Mouse (Mus musculus) small intestine, adult 2 months (tissue): ENCODE data around the gene Meis2. TPM values are rescaled to one million over a fixed set of nuclear protein-coding genes. Genes with fewer than 3 reads are reported as not detected.

ENCODE experiments used
- H3K27ac ChIP-seq: fragments of 200-500 bp; 2 replicates; pipeline ENCODE4 v1.5.1; 2012; ENCODE audit warnings: low read depth, low read length, control low read depth, inconsistent platforms; ENCODE audit not compliant: insufficient read depth
- H3K27me3 ChIP-seq: fragments of 200-500 bp; 2 replicates; pipeline ENCODE4 v1.6.1; 2012; ENCODE audit warnings: mild to moderate bottlenecking, moderate library complexity, low read length, inconsistent platforms; ENCODE audit not compliant: control insufficient read depth, insufficient read depth
- H3K36me3 ChIP-seq: fragments of 200-500 bp; 2 replicates; pipeline ENCODE4 v1.6.1; 2012; ENCODE audit warnings: mild to moderate bottlenecking, low read length, control low read depth, inconsistent platforms; ENCODE audit not compliant: control insufficient read depth, insufficient read depth
- H3K4me1 ChIP-seq: fragments of 200-500 bp; 2 replicates; pipeline ENCODE4 v1.6.1; 2012; ENCODE audit warnings: low read length, inconsistent platforms, mixed read lengths; ENCODE audit not compliant: control insufficient read depth, insufficient read depth, insufficient read length
- H3K4me3 ChIP-seq: fragments of 200-500 bp; 2 replicates; pipeline ENCODE4 v1.5.1; 2012; ENCODE audit warnings: low read depth, mild to moderate bottlenecking, control low read depth, inconsistent platforms, low read length, moderate library complexity
- CTCF ChIP-seq: fragments of 200-500 bp; IDR thresholded peaks from 2 replicates; pipeline ENCODE4 v1.5.1; 2012; ENCODE audit warnings: low read depth, mild to moderate bottlenecking, control low read depth, inconsistent platforms, low read length, moderate library complexity, mixed read lengths; ENCODE audit not compliant: insufficient replicate concordance, insufficient read length; ENCODE audit errors: extremely low read depth
- POLR2A ChIP-seq: fragments of 200-500 bp; IDR thresholded peaks from 2 replicates; pipeline ENCODE4 v1.6.1; 2012; ENCODE audit warnings: low read depth, mild to moderate bottlenecking, control low read depth, inconsistent platforms, low read length, moderate library complexity
- WGBS: fragments of 180-500 bp; shearing (Covaris S2); methylation state at CpG from one replicate; pipeline ENCODE4 v1.1.7; 2018; 5-methylcytosine and 5-hydroxymethylcytosine counted together
- polyA plus RNA-seq: library from polyadenylated mRNA; depleted of rRNA; stranded (reverse); fragments of >200 nt; gene quantifications from 2 replicates; pipeline ENCODE4 v1.2.3, GENCODE M21; 2012

Meis2 gene
- polyA plus RNA-seq, 1 experiment, result 3.9 TPM

DNA sequence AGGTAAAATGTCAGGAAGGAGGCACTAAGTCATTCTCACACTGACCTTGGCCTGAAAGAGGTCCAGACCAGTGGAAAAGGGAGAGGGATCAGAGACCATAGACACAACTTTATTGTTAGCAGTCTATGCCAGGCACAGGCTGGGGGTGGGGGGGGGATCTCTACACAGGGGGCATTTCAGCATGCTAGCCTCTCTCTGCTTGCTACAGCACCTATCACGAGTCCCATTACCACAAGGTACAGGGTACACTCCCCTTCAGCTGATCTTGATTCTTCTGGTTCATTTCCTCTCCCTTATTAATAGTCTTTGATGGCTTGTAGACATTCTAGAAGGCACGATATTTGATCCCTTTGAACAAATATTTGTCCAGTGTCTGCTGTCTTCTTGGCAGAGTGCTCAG, 174.9 kb downstream of the Meis2 start:
- 10% methylated on average over 2 of the region's 2 CpGs for WGBS
- no peak for TF ChIP-seq POLR2A
- no peak for TF ChIP-seq CTCF
- Histone ChIP-seq H3K4me3 (no peak overlapping the region), H3K27ac (no peak overlapping the region), H3K27me3 (no peaks in the 10 kb centered on the region), H3K36me3 (no peaks in the 10 kb centered on the region), H3K4me1 (peaks cover 3% of the 10 kb centered on the region)

- Histone ChIP-seq H3K4me3 (no peak overlapping the region), H3K4me1 (peaks cover 3% of the 10 kb centered on the region), H3K27ac (no peak overlapping the region), H3K27me3 (no peaks in the 10 kb centered on the region), H3K36me3 (no peaks in the 10 kb centered on the region)
- WGBS, result 85% methylated on average over 3 of the region's 3 CpGs
- no peak for TF ChIP-seq POLR2A
- TF ChIP-seq CTCF, result no peak
These were observed 175.6 kb downstream of the Meis2 start for GRCm38 (mm10) chr2:115890030-115890429.

- Histone ChIP-seq H3K36me3 (no peaks in the 10 kb centered on the region), H3K4me3 (no peak overlapping the region), H3K27me3 (no peaks in the 10 kb centered on the region), H3K27ac (no peak overlapping the region), H3K4me1 (peaks cover 3% of the 10 kb centered on the region)
- TF ChIP-seq CTCF, result no peak
- WGBS, result 88% methylated on average over 4 of the region's 4 CpGs
These were observed 176.4 kb downstream of the Meis2 start for GRCm38 (mm10) chr2:115889212-115889611.

GRCm38 (mm10) chr2:115888336-115889077, 177.1 kb downstream of the Meis2 start:
- H3K27me3 ChIP-seq, result no peaks in the 10 kb centered on the region
- no peak overlapping the region for H3K4me3 ChIP-seq
- peaks cover 3% of the 10 kb centered on the region for H3K4me1 ChIP-seq
- H3K27ac ChIP-seq, result no peak overlapping the region
- WGBS, result 26% methylated on average over 5 of the region's 5 CpGs
- H3K36me3 ChIP-seq, result no peaks in the 10 kb centered on the region
- TF ChIP-seq CTCF (no peak), POLR2A (no peak)

DNA sequence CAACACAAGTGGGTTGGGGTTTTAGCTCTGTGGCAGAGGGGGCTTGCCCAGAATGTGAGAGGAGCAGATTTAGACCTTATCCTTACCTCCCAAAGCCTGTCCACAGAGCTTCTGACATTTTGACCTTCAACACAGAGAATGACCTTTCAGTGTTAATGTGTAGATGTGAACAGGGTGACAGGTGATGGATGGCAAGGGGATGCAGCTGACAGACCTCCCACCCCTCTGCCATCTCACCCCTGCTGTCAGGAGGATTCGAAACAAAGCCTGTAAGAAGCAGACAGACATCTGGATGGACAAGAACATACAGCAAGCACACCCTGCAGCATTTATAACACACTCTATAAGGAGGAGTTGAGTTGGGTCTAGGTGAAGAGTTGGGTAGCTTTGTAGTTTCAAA, 178.0 kb downstream of the Meis2 start:
- no peaks in the 10 kb centered on the region for H3K27me3 ChIP-seq
- no peak for TF ChIP-seq CTCF
- no peak for TF ChIP-seq POLR2A
- H3K27ac ChIP-seq, result no peak overlapping the region
- WGBS, result 91% methylated on average over 1 of the region's 1 CpGs
- peaks cover 3% of the 10 kb centered on the region for H3K4me1 ChIP-seq
- H3K36me3 ChIP-seq, result no peaks in the 10 kb centered on the region
- H3K4me3 ChIP-seq, result no peak overlapping the region

DNA sequence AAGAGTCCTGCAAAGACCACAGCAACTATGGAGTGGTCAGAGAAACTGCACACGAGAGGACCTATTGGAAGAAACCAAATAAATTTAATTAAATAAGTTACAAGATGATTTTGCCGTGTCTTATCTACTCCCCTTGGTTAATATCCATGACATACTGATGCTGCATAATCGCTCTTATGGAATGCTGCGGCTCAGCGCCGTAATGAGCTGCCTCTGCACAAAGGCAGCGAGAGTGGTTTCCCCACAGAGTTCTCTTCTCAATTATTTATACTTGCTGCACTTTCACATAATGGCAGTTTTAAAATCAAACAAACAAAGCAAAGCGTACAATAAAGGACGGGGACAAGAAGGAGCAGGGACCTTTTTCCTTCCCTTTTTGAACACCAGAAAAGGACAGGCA, 181.5 kb downstream of the Meis2 start:
- H3K27me3 ChIP-seq, result no peaks in the 10 kb centered on the region
- no peaks in the 10 kb centered on the region for H3K36me3 ChIP-seq
- WGBS, result 89% methylated on average over 9 of the region's 9 CpGs
- H3K27ac ChIP-seq, result no peak overlapping the region
- peaks cover 3% of the 10 kb centered on the region for H3K4me1 ChIP-seq
- H3K4me3 ChIP-seq, result no peak overlapping the region
- TF ChIP-seq POLR2A, result no peak
- no peak for TF ChIP-seq CTCF

DNA sequence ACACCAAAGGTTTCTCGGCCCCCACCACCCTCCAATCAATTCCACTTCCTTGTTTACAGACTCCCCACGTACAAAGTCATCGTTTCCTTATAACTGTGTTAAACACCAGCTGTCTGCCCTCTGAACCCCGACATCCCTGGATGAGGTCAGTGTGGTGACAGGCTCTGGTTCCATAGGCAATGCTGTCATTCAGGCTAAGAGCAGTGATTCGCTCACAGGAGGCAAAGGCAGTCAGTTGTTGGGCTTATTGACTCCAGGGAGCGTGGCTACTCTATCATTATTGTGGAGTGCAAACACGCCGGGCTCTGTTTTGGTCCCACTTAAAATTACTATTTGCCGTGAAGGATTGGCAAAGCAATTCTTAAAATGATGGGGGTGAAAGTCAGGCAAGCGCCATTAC, 182.1 kb downstream of the Meis2 start:
- 61% methylated on average over 10 of the region's 10 CpGs for WGBS
- Histone ChIP-seq H3K36me3 (no peaks in the 10 kb centered on the region), H3K4me3 (no peak overlapping the region), H3K27me3 (no peaks in the 10 kb centered on the region), H3K27ac (no peak overlapping the region), H3K4me1 (peaks cover under 1% of the 10 kb centered on the region)
- no peak for TF ChIP-seq POLR2A
- TF ChIP-seq CTCF, result no peak
